Mouse (Mus musculus) embryonic stem cell, embryonic (primary cell): Measurements from ENCODE around the gene Ccdc43.

ENCODE experiments used
- CTCF ChIA-PET, 4 experiments: fragments of 300-600 bp in 2 of 4; fragments of 350-600 bp in 2 of 4; sonication (Branson Sonifier 250); formaldehyde crosslinking; loops; one replicate each; lab custom pipeline; 2022; ENCODE audit warnings: inconsistent platforms in 2 of 4; lab: Charles Lee
- POLR2A ChIA-PET, 4 experiments: fragments of 300-600 bp in 2 of 4; fragments of 350-600 bp in 2 of 4; sonication (Branson Sonifier 250); formaldehyde crosslinking; loops; one replicate each; lab custom pipeline; 2022; ENCODE audit warnings: antibody characterized with exemption in 4 of 4, inconsistent platforms in 1 of 4; lab: Charles Lee

Ccdc43 gene

GRCm38 (mm10) chr11:102697338-102698017, at the start of gene Ccdc43:
Ccdc43 (minus strand) TSS chr11:102697782.
- CTCF ChIA-PET = interaction anchor here in 1 of 4 experiments (0.6 to 1.4 kb wide), 3 partner anchors 59 to 195 kb away, joined by 3 to 4 read pairs (median 3); partner anchors contain the start of gene Gm11627

GRCm38 (mm10) chr11:102744746-102745145, 47.2 kb upstream of the Ccdc43 start:
- ChIA-PET CTCF (interaction anchor here (0.6 to 0.9 kb wide), 5 partner anchors 12 to 145 kb away, joined by 3 to 5 read pairs (median 3); partner anchors contain the start of gene Adam11 (in 1 of the 4)), POLR2A (no interaction called here)

More at GRCm38 (mm10) chr11:102697338-102698017, at the start of gene Ccdc43:
- POLR2A ChIA-PET = interaction anchor here in 3 of 4 experiments (0.5 to 1.4 kb wide), 13 partner anchors 8 to 487 kb away, joined by 3 to 6 read pairs (median 3); partner anchors contain the start of gene Meioc (in 1 of the 3)

- POLR2A ChIA-PET = interaction anchor here in 1 of 4 experiments (0.6 to 1.4 kb wide), 2 partner anchors 19 to 75 kb away, joined by 3 to 4 read pairs; no protein-coding TSS in a partner anchor
- CTCF ChIA-PET = interaction anchor here in 1 of 4 experiments (0.6 kb wide), 1 partner anchor 29 kb away, joined by 6 read pairs; no protein-coding TSS in a partner anchor
Observed at GRCm38 (mm10) chr11:102742843-102743242, 45.3 kb upstream of the Ccdc43 start.

- POLR2A ChIA-PET = interaction anchor here (0.6 to 1.8 kb wide), 19 partner anchors 9 to 374 kb away, joined by 3 to 9 read pairs (median 4); partner anchors contain the start of genes Hexim1 (in 2 of the 4), Ccdc103 (in 1 of the 4), Eftud2 (in 1 of the 4) and Kif18b (in 1 of the 4)
- CTCF ChIA-PET = interaction anchor here (0.6 to 6.1 kb wide), 13 partner anchors 12 to 1325 kb away, joined by 3 to 49 read pairs (median 8); no protein-coding TSS in a partner anchor
Observed at GRCm38 (mm10) chr11:102742066-102742465, 44.5 kb upstream of the Ccdc43 start.

- CTCF ChIA-PET = interaction anchor here (0.5 to 6.1 kb wide), 33 partner anchors 10 to 1326 kb away, joined by 3 to 49 read pairs (median 4); partner anchors contain the start of gene Adam11 (in 1 of the 4)
Observed at GRCm38 (mm10) chr11:102741129-102741950, 43.8 kb upstream of the Ccdc43 start.

DNA sequence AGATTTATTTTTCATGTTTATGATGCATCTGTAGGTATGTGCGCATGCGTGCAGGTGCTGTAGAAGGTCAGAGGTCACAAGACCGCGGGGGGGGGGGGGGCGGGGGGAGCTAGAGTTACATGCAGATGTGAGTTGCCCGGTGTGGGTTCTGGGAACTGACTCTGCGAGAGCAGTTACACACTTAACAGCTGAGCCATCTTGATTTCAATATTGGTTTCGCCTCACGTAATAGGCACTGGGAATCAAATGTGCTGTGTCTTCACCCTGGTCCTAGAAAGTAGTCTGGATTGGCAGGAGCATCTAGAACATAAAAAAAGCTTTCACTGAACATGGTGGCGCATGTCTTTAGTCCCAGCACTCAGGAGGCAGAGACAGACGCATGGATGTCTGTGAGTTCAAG, 43.1 kb upstream of the Ccdc43 start:
- ChIA-PET CTCF (interaction anchor here (0.6 to 6.1 kb wide), 22 partner anchors 10 to 955 kb away, joined by 3 to 49 read pairs (median 4); partner anchors contain the start of gene Adam11 (in 1 of the 4)), POLR2A (interaction anchor here (0.6 to 2.9 kb wide), 25 partner anchors 9 to 665 kb away, joined by 3 to 16 read pairs (median 5); partner anchors contain the start of genes Ccdc103 (in 1 of the 4), Dcakd (in 1 of the 4), Eftud2 (in 1 of the 4) and Hexim1 (in 1 of the 4))

More at GRCm38 (mm10) chr11:102741129-102741950, 43.8 kb upstream of the Ccdc43 start:
- POLR2A ChIA-PET = interaction anchor here (0.6 to 2.9 kb wide), 41 partner anchors 8 to 666 kb away, joined by 3 to 16 read pairs (median 4); partner anchors contain the start of genes Hexim1 (in 2 of the 4), Ccdc103 (in 1 of the 4), Dcakd (in 1 of the 4) and Eftud2 (in 1 of the 4)

- POLR2A ChIA-PET = interaction anchor here (0.5 to 2.9 kb wide), 21 partner anchors 11 to 1351 kb away, joined by 3 to 14 read pairs (median 4); partner anchors contain the start of genes C1ql1 (in 1 of the 4), Dcakd (in 1 of the 4), Hexim1 (in 1 of the 4) and Kif18b (in 1 of the 4)
- CTCF ChIA-PET = interaction anchor here (0.5 to 6.1 kb wide), 75 partner anchors 10 to 1026 kb away, joined by 3 to 49 read pairs (median 4); partner anchors contain the start of genes Adam11 (in 2 of the 4), Kif18b (in 2 of the 4), C1ql1 (in 1 of the 4) and Etv4 (in 1 of the 4)
Observed at GRCm38 (mm10) chr11:102739278-102739966, 41.8 kb upstream of the Ccdc43 start.

- ChIA-PET CTCF (interaction anchor here (0.7 to 6.1 kb wide), 14 partner anchors 9 to 771 kb away, joined by 3 to 49 read pairs (median 6); partner anchors contain the start of genes Fzd2 (in 1 of the 4) and Sost (in 1 of the 4)), POLR2A (interaction anchor here in 3 of 4 experiments (0.6 to 2.0 kb wide), 4 partner anchors 11 to 36 kb away, joined by 4 to 7 read pairs (median 6); no protein-coding TSS in a partner anchor)
Observed at GRCm38 (mm10) chr11:102738046-102738445, 40.5 kb upstream of the Ccdc43 start.

- ChIA-PET CTCF (interaction anchor here in 3 of 4 experiments (0.6 to 2.3 kb wide), 9 partner anchors 8 to 1551 kb away, joined by 3 to 7 read pairs (median 3); no protein-coding TSS in a partner anchor), POLR2A (interaction anchor here in 1 of 4 experiments (1.5 kb wide), 1 partner anchor 381 kb away, joined by 3 read pairs; the partner anchor contains the start of gene Hexim1)
Observed at GRCm38 (mm10) chr11:102734961-102735360, 37.4 kb upstream of the Ccdc43 start.

GRCm38 (mm10) chr11:102733146-102733545, 35.6 kb upstream of the Ccdc43 start:
- ChIA-PET CTCF (interaction anchor here in 3 of 4 experiments (0.5 to 1.7 kb wide), 5 partner anchors 12 to 489 kb away, joined by 3 to 11 read pairs (median 7); no protein-coding TSS in a partner anchor), POLR2A (interaction anchor here in 2 of 4 experiments (0.6 to 1.5 kb wide), 3 partner anchors 8 to 289 kb away, joined by 3 to 5 read pairs (median 4); no protein-coding TSS in a partner anchor)

DNA sequence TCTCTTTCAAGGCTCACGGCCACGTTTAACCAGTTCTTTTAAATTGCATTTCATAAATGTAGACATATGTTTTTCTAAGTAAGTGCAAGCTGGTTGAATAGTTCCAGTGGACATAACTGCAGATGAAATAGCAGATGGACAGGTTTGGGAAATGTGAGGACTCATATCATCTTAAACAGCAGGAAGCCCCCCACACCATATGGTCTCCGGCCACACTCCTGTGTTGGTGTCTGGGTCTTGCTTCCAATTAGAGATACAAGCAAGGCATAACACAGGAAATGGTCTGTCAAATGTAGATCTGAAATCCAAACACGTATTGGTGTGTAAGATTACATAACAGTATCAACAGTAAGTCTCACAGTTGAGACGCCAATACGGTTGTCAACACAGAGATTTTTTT, 33.8 kb upstream of the Ccdc43 start:
- CTCF ChIA-PET = interaction anchor here in 3 of 4 experiments (0.6 to 1.2 kb wide), 5 partner anchors 10 to 172 kb away, joined by 3 to 4 read pairs (median 3); no protein-coding TSS in a partner anchor
- POLR2A ChIA-PET = interaction anchor here in 1 of 4 experiments (0.7 kb wide), 1 partner anchor 1127 kb away, joined by 3 read pairs; no protein-coding TSS in a partner anchor

DNA sequence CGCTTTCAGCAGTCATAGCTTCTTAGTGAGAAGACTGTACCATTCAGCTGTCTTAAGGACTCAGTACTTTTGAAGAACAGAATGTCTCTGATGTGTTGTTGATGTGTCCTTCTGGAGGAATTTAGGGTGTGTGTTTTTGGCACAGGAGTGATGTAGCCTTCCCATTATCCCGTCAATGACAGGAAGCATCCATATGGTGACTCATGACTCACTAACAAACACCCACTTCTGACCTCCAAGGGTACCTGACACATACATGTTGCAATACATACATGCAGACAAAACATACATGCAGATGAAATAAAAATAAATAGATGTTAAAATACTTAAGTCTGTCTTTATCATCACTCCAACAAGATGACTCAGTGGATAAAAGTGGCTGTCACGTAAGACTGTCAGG, 32.3 kb upstream of the Ccdc43 start:
- ChIA-PET POLR2A (interaction anchor here in 2 of 4 experiments (0.6 to 1.8 kb wide), 4 partner anchors 11 to 257 kb away, joined by 3 to 10 read pairs (median 4); no protein-coding TSS in a partner anchor), CTCF (interaction anchor here (0.5 to 2.1 kb wide), 15 partner anchors 9 to 604 kb away, joined by 3 to 38 read pairs (median 7); no protein-coding TSS in a partner anchor)

- CTCF ChIA-PET = interaction anchor here (0.5 to 2.1 kb wide), 70 partner anchors 8 to 754 kb away, joined by 3 to 38 read pairs (median 4); partner anchors contain the start of genes Adam11 (in 1 of the 4), Dusp3 (in 1 of the 4), Fam171a2 (in 1 of the 4) and Kif18b (in 1 of the 4)
Observed at GRCm38 (mm10) chr11:102728614-102729013, 31.0 kb upstream of the Ccdc43 start.

DNA sequence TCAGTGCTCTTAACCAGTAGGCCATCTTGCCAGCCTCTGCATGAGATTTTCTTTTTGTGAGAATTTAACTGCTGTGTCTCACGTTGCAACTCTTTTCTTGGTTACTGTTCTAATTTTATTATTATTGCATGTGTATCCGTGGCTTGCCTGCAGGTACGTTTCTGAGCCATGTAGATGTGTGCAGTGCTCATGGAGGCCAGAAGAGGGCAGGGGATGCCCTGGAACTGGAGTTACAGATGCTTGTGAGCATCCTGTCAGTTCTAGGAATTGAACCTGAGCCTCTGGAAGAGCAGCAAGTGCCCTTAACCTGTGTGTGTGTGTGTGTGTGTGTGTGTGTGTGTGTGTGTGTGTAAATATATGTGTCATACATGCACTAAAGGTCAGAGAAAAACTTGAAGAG, 28.0 kb upstream of the Ccdc43 start:
- POLR2A ChIA-PET = no interaction called here
- CTCF ChIA-PET = interaction anchor here (0.6 to 1.7 kb wide), 12 partner anchors 10 to 967 kb away, joined by 3 to 10 read pairs (median 4); no protein-coding TSS in a partner anchor

More at GRCm38 (mm10) chr11:102728614-102729013, 31.0 kb upstream of the Ccdc43 start:
- POLR2A ChIA-PET = interaction anchor here (0.5 to 1.8 kb wide), 15 partner anchors 8 to 599 kb away, joined by 3 to 9 read pairs (median 3); partner anchors contain the start of gene Eftud2 (in 1 of the 4)

- POLR2A ChIA-PET = no interaction called here
- CTCF ChIA-PET = interaction anchor here in 1 of 4 experiments (0.5 kb wide), 1 partner anchor 369 kb away, joined by 4 read pairs; no protein-coding TSS in a partner anchor
Observed at GRCm38 (mm10) chr11:102716135-102716534, 18.6 kb upstream of the Ccdc43 start.
